Mouse (Mus musculus): ENCODE results near the gene Prkra. TPM values are rescaled to one million over a fixed set of nuclear protein-coding genes. Genes with fewer than 3 reads are reported as not detected.

Gene Prkra
- polyA plus RNA-seq, 2 experiments: 6.5 TPM

DNA sequence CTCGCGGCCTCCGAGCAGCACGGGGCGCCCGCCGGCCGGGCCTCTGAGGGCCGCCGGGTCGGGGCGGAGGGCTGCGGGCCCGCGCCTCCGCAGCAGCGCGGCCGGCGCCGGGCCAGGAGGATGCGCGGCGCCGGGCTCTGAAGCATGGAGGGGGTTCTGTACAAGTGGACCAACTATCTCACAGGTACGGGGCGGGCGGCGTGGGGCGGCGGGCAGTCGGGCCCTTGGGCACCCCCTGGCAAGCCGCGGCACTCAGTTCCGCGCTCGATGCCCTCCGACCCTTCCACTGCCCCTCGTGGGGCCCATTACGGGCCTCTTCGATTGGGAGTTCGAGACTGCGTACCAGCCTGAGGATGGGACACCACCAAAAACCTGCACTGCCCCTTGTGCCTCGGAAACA is 27.6 kb upstream of the Prkra start:
- H3K9ac ChIP-seq (replicated peaks): peak overlapping the region; percentile 72
- H3K4me3 ChIP-seq (ENCODE audit: insufficient read depth in 1 of 2, low read depth in 2 of 2, low read length in 2 of 2): peak overlapping the region; percentile 70 to 87
- peak overlapping the region; percentile 80 for H3K4me2 ChIP-seq (ENCODE audit: low read depth)
- DNase-seq (ENCODE audit: low read depth in 3 of 3, low spot score in 3 of 3) (no peak), ATAC-seq (ENCODE audit: insufficient read depth) (peak; percentile 48)
- under 1% methylated on average over 44 of the region's 44 CpGs for WGBS (ENCODE audit: insufficient replicate concordance)
- H3K36me3 ChIP-seq (replicated peaks; ENCODE audit: control insufficient read depth, insufficient read depth, low read depth): peaks cover 3% of the 10 kb centered on the region; the same call in 1 of the 2 replicates
- TF ChIP-seq EP300 (IDR thresholded peaks at IDR 0.05; ENCODE audit: low read depth) (no peak), CTCF (IDR thresholded peaks at IDR 0.05; ENCODE audit: low read depth) (no peak)
- no peak overlapping the region for H3K27ac ChIP-seq
- H3K9me3 ChIP-seq (ENCODE audit: control insufficient read depth, low read length): no peaks in the 10 kb centered on the region
- H3K27me3 ChIP-seq (ENCODE audit: control insufficient read depth, insufficient read depth, low read length): no peaks in the 10 kb centered on the region
- H3K4me1 ChIP-seq (replicated peaks; ENCODE audit: control insufficient read depth in 2 of 2, insufficient read depth in 2 of 2, low read length in 1 of 2): peaks cover 10 to 17% of the 10 kb centered on the region in 2 experiments

DNA sequence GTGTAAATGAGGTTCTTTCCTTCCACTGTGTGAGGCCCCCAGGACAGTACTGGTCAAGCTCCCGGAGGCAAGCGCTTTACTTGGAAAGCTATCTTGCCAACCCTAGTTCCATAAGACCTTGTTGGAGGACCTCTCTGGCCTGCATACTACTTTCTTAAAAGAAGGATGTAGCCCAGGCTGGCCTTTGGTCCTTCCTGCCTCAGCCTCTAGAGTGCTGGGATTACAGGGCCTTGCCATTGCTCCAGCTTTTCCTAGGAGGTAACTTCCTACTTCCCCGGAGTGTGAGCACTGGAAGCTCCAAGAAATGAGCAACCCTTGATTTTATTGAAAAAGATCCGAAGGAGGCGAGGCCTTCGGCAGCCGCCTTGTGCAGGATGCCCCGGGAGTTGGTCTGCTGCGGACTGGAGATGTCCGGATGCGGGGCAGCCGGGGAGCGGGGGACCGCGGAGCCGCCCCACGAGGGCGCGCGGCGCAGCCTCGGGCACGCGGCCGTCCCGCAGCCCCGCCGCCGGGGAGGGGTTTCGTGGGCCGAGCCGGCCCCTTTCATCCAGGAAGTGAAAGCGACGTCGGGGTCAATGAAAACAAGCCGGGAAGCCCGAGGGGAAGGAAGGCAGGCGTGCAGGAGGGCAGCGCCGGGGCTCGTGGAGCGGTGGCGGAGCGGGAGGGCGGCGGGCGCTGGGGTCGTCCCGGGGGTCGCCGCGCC is 27.1 kb upstream of the Prkra start, which contains the start of gene Plekha3:
Plekha3 (plus strand) TSS at position 557 of the 703 bp plus-strand sequence.
- peak within 1 kb of the TSS; percentile 80 for H3K4me2 ChIP-seq (ENCODE audit: low read depth)
- H3K9ac ChIP-seq (replicated peaks): peak within 1 kb of the TSS; percentile 72
- no peaks in the 10 kb centered on the region for H3K36me3 ChIP-seq (replicated peaks; ENCODE audit: control insufficient read depth, insufficient read depth, low read depth)
- peak within 1 kb of the TSS; percentile 70 to 87 for H3K4me3 ChIP-seq (ENCODE audit: insufficient read depth in 1 of 2, low read depth in 2 of 2, low read length in 2 of 2)
- H3K27me3 ChIP-seq (ENCODE audit: control insufficient read depth, insufficient read depth, low read length): no peaks in the 10 kb centered on the region
- TF ChIP-seq EP300 (IDR thresholded peaks at IDR 0.05; ENCODE audit: low read depth) (no peak), CTCF (IDR thresholded peaks at IDR 0.05; ENCODE audit: low read depth) (no peak)
- H3K27ac ChIP-seq: peak within 1 kb of the TSS; percentile 51; the same call in 1 of the 2 replicates
- DNase-seq (ENCODE audit: low read depth in 3 of 3, low spot score in 3 of 3) (peak in 2 of 3 experiments; percentile 45 to 46), ATAC-seq (ENCODE audit: insufficient read depth) (peak; percentile 71)
- no peaks in the 10 kb centered on the region for H3K9me3 ChIP-seq (ENCODE audit: control insufficient read depth, low read length)
- H3K4me1 ChIP-seq (replicated peaks; ENCODE audit: control insufficient read depth in 2 of 2, insufficient read depth in 2 of 2, low read length in 1 of 2): peaks cover 10 to 17% of the 10 kb centered on the region in 2 experiments
- 3% methylated on average over 47 of the region's 52 CpGs for WGBS (ENCODE audit: insufficient replicate concordance)

DNA sequence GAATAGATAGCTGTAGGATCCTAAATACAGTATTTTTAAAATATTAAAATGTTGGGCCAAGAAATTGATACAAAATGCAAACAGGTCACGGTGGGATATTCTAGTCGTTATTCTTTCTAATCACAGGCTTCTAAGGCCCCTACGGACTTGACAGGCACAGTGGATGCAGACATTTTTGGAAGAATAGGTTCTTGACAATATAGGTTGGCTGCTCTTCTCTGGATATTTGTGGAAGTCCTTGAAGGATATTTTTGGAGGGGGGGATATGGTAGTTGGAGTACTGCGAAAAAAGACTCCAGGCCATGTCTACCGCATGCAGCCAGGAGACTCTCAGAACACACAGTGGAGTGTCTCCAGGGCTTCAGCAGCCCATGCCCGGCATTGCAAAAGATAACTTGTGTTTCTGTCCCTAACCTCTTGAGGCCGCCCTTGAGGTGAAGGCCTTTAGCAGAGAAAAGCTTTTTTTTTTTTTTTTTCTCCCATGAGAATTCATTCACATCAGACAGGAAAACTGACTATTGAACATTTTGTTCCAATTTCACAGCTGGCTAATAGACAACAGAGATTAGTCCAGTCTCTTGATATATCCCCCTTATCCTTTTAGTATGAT is 25.8 kb upstream of the Prkra start:
- H3K27ac ChIP-seq: peak overlapping the region; percentile 25
- H3K9ac ChIP-seq (replicated peaks): no peak overlapping the region

DNA sequence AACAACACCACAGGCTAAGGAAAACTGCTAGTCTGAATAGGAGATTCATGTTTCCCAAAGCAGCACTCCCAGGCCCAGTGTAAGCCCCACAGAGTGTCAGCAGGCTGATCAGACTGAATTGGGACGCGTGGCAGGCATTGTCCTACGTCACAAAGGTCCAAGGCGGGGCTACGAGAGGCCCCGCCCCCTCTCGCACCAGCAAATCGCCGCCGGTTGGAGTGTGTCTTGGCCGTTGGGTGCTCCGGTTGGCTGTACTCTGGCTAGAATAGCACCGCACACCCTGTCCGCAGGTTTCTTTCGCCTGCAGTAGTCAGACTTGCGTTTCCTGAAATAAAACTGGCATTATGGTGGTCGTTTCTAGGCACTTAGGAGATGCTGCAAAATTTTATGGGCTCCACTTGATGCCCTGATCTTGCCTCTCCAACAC is 25.2 kb upstream of the Prkra start, which contains the start of gene Fkbp7:
Fkbp7 (minus strand) TSS at position 151 of the 427 bp plus-strand sequence.
- DNase-seq (ENCODE audit: low read depth in 3 of 3, low spot score in 3 of 3): peak; percentile 76 to 81 (median 79)
- Histone ChIP-seq H3K4me1 (replicated peaks; ENCODE audit: control insufficient read depth in 2 of 2, insufficient read depth in 2 of 2, low read length in 1 of 2) (peaks cover 10 to 17% of the 10 kb centered on the region in 2 experiments), H3K36me3 (replicated peaks; ENCODE audit: control insufficient read depth, insufficient read depth, low read depth) (no peaks in the 10 kb centered on the region), H3K4me2 (ENCODE audit: low read depth) (peak within 1 kb of the TSS; percentile 88), H3K9ac (replicated peaks) (peak within 1 kb of the TSS; percentile 70), H3K9me3 (ENCODE audit: control insufficient read depth, low read length) (no peaks in the 10 kb centered on the region), H3K4me3 (ENCODE audit: insufficient read depth in 1 of 2, low read depth in 2 of 2, low read length in 2 of 2) (peak within 1 kb of the TSS; percentile 56 to 58), H3K27me3 (ENCODE audit: control insufficient read depth, insufficient read depth, low read length) (no peaks in the 10 kb centered on the region), H3K27ac (peak within 1 kb of the TSS; percentile 29)
- ATAC-seq (ENCODE audit: insufficient read depth): peak; percentile 87
- no peak for TF ChIP-seq CTCF (IDR thresholded peaks at IDR 0.05; ENCODE audit: low read depth)
- under 1% methylated on average over 17 of the region's 17 CpGs for WGBS (ENCODE audit: insufficient replicate concordance)

More for the DNA sequence above, 25.8 kb upstream of the Prkra start:
- ATAC-seq (ENCODE audit: insufficient read depth) (peak; percentile 26; the same call in 1 of the 2 replicates), DNase-seq (ENCODE audit: low read depth in 3 of 3, low spot score in 3 of 3) (peak; percentile 45 to 53 (median 47))
- no peak for TF ChIP-seq EP300 (IDR thresholded peaks at IDR 0.05; ENCODE audit: low read depth)
- TF ChIP-seq CTCF (IDR thresholded peaks at IDR 0.05; ENCODE audit: low read depth): peak; percentile 59
- H3K9me3 ChIP-seq (ENCODE audit: control insufficient read depth, low read length): no peaks in the 10 kb centered on the region
- WGBS (ENCODE audit: insufficient replicate concordance): 30% methylated on average over 7 of the region's 7 CpGs
- no peaks in the 10 kb centered on the region for H3K36me3 ChIP-seq (replicated peaks; ENCODE audit: control insufficient read depth, insufficient read depth, low read depth)
- H3K4me2 ChIP-seq (ENCODE audit: low read depth): peak overlapping the region; percentile 88
- H3K27me3 ChIP-seq (ENCODE audit: control insufficient read depth, insufficient read depth, low read length): no peaks in the 10 kb centered on the region
- peak overlapping the region in 1 of 2 experiments; percentile 56; a peak in 2 of 4 replicates for H3K4me3 ChIP-seq (ENCODE audit: insufficient read depth in 1 of 2, low read depth in 2 of 2, low read length in 2 of 2)
- peaks cover 10 to 17% of the 10 kb centered on the region in 2 experiments for H3K4me1 ChIP-seq (replicated peaks; ENCODE audit: control insufficient read depth in 2 of 2, insufficient read depth in 2 of 2, low read length in 1 of 2)
